Mouse (Mus musculus) cerebellum, postnatal 14 days (tissue): ENCODE measurements at regions not wholly inside any gene's neighbourhood (a gene's known extent, or its start where the extent isn't known, plus 50 kb on each side); places are given as distances from the start of the nearest gene placed in this dataset.
A peak's percentile ranks its signal among the peaks of the same experiment; 100 is the strongest.
"Not testable (repeated sequence)": the region's sequence is repeated elsewhere in the genome, so short reads cannot be mapped to it uniquely, and the experiment has no call there.

ENCODE experiments used
- DNase-seq, 2 experiments: peaks; one replicate each; pipeline ENCODE4 v3.0.0; 2021; ENCODE audit warnings: mixed read lengths in 2 of 2

DNA sequence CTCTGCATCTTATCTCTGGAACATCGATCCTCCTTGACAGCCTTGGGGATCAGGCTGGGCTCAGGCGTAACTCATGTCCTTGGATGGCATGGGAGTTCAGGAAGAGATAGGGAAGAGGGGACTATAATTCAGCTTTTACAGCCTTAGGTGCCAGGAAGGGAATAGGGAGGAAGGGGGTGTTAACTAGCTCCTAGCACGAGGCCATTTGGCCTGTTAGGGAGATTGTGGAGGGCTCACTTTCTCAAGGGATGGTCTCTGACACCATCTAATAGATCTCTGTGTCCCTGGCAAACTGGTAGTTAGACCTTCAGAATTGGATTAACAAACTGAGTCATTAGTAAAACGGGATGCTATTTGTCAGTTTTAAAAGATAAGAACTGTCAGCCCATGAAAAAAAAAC is 292.1 kb upstream of the Pkdcc start:
- not testable (repeated sequence) for DNase-seq

DNA sequence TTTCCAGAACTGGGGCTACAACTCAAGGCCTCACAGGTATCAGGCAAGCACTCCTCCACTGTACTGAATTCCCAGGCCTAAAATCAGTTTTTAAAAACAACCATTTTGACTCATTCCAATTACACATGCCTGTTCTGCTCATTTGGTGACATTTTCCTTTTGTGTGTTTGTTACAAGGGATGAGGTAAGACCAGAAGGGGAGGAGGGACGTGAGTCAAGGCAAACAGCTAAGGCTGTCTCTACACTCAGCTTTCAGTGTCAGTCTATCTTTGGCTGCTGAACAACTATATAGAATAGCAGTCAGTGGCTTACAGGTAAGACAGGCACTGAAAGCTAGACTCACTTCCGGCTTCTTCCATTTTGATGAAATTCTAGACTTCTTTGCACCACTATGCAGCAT is 289.3 kb upstream of the Pkdcc start:
- DNase-seq = no peak

DNA sequence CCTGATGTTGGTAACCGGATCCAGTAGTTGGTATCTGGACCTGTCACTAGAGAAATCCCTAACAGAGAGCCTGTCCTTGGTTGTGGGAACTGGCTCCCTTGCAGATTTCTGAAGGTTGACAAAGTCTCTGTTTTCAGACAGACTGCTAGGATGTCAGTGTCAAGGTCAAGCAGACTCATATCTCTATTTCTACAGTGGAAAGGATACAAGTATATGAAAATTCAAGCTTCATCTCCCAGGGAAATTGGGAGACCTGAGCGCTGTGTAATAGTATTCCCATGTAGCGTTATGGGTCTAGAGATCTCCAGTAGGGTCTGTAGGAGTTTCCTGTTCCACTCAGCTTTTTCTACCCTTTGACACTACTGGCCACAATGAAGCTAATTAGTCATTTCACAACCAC is 287.4 kb upstream of the Pkdcc start:
- no peak for DNase-seq

DNA sequence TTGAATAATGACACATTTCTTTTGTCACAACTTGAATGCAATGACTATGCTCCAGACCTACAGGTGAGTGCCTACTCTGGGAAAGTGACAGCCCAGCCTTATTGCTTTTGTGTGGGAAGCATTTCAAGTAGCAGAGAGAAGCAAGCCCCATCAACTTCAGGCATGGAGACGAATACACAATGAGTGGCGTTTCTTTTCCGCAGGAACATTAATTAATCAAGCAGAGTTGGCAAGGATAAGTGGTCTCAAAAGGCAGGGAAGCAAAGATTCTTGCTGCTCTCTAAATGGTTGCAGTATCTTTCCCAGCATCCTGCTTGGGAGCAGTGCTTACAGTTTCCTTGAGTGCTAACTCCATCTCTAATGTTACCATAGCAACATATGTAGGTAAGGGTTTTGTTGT is 285.6 kb upstream of the Pkdcc start:
- no peak for DNase-seq

DNA sequence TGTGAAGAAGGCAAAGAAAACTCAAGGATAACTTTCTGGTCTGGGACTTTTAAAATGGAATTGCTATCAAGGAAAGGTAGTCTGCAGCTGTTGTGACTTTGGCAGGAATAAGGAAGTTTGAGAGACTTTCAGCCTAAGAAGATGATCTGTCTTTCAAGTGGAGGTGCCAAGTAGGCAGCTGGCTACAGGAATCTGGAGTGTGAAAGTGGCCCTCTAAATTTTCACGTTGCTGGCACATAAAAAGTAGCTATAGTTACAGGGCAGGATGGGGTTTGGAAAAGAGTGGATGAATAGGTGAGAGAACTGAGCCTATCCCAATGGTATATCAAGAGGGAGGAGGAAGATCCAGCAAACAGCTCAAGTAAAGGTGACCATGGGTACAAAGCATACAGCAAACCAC is 284.4 kb upstream of the Pkdcc start:
- no peak for DNase-seq

DNA sequence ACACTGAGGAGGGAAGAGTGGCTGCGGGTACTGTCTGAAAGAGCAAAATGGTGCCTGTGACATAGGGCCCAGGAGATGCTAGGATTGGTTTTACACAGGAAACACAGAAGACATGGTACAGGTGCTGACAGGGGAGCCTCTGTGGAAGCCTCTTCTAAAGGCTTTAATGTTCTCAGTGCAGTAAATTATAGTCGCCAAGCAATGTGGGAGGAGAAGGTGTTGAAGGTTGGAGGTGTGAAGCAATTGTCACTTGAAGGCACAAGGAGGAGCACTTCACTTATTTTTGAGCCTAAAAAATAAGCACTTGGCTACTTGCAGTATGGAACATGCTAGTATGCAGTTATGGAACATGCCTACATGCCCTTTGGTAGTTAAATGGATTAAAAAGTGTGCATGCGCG is 283.6 kb upstream of the Pkdcc start:
- DNase-seq = no peak

DNA sequence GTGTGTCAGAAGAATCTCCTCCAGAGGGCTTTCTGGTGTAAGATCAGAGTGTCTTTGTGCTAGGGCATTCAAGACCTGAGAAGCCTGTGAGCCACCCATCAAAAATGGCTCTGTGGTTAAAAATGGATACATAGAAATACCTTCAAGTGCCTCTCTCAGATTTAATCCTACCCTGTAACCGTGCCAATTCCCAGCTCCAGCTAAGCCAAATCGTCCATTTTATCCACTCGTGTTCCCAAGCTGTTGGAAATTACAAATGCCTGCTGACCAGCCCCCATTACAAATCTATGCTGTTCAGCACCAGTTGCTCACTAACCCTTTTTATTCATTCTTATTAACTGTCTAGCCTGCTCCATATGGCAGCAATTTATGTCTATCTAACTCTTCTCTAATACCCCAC is 278.3 kb upstream of the Pkdcc start:
- peak; percentile 7 to 30 for DNase-seq

DNA sequence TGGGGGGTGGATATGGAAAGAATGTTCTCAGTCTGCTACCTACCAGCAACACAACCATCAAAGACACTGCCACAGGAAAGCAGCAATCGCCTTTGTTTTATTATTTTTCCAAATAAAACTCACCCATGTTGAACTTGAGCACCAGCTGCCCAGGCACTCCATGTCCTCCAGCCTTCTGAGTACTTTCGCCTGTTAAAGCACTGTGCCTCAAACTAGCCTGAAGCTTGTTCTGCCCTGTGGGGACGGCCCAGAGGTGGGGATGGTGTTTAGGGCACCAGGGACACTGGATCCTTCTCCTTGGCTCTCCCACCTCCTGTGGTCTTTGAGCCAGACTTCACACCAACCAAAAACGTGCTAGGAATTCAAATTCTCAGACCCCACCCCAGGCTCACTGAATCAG is 269.0 kb upstream of the Pkdcc start:
- DNase-seq = no peak

DNA sequence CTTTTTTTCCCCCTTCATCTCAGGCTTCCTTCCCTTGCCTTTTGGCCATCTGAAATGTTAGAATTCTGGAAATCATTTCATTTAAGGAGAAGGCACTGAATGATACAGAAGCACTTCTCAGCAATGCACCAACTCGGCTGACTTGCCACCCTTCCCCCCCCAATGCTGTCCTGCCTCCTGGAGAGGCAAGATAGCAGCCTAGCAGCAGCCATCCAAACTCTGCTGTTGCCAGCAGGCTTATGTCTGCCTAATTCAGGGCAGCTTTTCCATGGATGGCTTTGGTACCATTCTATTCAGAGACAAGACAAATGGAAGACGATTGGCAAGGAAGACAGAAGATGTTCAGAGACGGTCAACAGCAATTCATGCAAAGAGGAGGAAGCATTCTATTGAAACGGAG is 265.3 kb upstream of the Pkdcc start:
- DNase-seq = no peak

DNA sequence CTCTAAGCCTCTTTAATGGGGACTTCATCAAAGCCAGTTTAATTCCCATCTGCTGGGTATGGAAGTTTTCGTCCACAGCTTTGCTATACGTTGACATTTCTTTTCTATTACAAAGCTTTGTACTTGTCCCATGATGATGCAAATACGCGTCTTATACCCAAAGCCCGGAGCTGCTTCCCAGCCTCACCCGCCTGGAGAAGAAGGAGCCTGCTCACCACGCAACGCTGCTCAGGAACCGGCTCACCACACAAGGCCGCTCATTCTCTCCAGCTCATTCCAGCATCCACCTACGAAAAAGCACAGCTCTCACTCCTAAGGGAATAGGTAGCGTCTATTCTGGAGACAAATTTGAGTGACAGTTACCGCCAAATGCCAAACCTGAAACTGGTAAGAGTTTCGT is 264.8 kb upstream of the Pkdcc start:
- no peak for DNase-seq

DNA sequence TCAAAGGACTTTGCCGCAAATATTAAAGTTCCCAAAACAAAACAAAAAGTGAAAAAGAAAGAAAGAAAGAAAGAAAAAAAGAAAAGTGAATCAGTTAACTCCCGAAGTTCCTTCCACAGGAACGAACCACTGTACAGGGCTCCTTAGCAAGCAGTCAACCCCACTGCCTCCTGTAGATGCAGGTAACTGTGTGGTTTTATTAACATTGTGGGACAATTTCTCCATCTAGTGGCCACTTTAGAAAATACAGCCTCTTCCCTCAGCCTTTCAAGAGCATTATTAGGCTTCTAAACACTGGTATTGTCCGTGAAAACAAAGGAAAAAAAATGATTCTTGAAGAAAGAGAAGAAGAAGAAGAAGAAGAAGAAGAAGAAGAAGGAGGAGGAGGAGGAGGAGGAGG is 257.7 kb upstream of the Pkdcc start:
- DNase-seq = peak; percentile 63 to 68

DNA sequence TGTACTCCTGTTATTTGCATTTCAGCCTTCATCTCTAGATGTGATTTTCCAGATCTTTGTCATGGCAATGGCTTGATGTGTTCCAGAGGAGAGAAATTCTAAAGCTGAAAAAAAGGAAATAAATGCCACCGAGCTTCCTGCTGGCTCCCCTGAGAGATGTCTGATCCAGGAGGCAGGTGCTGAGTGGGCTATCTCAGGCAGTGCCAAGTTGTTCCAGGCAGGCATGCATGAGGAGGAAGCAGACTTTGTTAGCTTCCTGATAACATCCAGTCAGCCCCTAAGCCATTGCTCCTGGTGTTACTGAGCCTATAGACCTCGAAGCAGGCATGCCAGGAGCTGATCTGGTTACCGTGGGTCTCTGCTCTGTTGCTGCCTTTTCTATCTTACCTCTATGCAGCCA is 251.7 kb upstream of the Pkdcc start:
- DNase-seq = no peak

DNA sequence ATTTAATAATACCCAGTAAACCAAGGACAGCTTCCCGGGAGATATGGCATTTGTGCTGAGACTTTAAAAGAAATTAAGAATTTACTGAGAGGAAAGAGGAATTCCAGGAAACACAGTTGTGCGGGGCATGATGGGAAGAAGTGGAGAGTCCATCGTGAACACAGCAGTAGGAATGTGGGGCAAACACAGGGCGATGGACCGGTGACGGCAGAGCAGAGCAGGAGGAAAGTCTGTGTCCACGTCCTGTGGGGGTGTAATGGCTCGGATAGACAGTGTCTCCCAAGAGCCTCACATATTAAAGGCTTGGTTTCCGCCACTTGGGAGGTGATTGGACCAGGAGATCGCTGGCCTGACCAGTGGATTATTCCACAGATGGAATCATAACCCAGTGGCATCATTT is 215.4 kb upstream of the Pkdcc start:
- no peak for DNase-seq

DNA sequence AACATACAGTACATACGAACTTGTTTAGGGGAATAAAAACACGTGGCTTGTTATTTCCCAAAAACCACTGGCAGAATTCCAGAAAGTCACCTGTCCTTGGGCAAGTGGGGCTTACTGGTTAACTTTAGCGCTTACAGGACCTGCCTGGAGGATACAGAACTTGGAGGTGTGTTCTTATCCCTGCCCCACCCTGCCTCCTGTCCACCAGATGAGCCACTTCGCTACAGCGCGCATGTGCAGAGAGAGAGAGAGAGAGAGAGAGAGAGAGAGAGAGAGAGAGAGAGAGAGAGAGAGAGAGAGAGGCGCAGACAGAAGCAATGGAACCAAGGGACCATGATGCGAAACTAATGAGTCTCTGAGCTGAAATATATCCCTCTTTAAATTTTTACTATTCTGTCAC is 214.7 kb upstream of the Pkdcc start:
- DNase-seq = no peak

DNA sequence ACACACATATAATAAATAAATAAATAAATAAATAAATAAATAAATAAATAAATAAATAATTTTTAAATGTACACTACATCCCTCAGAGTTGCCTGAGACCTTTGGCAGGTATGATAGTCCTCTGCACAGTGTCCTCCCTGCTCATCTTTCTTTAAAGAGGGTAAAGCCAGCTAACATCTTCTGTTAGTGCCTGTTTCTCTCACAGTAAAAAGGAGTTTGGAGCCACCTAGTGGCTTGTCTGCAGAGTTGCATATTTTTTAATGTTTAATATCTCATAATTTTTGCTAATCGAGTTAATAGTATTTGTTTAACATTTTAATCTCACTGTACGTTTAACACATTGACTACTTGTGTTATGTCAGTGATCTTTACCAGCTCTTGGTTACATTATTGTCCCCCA is 213.5 kb upstream of the Pkdcc start:
- peak in 1 of 2 experiments; percentile 45 for DNase-seq

DNA sequence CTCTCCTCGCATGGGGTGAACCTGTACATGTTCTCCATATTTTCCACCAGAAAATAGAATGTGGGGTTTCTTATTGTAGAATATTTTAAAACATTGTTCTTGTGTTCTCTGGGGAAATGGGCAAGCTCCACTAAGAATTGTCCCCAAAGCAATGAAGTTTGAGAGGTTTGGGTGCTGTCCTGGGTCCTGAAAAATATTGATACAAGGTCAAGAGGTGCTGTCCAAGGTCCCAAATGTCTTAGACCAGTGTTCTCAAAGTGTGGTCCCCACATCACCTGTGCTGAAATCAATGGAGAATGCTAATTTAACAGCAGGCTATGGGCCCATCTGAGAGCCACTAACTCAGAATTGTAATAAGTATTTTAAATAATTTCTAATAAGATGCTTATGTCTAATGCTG is 204.2 kb upstream of the Pkdcc start:
- no peak for DNase-seq

DNA sequence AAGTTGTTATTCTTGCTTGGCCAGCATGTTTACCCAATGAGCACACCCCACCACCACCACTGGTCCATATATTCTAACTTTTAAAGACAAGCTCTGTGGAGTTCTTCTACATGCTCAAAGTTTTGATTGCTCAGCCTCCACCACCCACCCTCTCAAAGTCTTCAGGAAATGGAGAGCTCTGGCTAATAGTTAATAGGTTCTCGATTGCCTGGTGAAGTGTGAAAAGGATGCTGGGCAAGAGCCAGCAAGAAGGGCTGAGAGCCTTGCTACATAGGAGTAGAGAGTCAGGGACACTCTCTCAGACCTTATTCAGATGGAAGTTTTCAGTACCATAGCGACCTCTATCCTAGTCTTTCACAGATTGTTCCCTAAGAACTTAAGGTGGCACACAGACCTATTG is 199.4 kb upstream of the Pkdcc start:
- no peak for DNase-seq

DNA sequence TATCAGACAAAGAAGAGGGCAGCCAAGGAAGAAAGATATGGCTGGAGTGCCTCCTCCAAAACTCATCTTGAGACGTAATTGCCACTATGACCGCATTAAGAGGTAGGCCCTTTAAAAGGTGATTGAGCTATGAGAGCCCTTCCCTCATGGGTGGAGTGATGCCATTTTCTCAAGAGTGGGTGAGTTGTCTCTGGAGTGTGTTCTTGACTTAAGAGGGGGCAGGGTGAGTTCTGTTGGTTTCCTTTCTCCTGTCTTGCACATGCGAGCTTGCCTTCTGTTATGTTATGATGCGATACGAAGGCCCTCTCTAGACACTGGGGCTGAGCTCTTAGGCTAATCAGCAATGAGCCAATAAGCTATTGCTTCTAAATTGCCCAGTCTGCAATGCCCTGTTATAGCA is 198.2 kb upstream of the Pkdcc start:
- DNase-seq = no peak

DNA sequence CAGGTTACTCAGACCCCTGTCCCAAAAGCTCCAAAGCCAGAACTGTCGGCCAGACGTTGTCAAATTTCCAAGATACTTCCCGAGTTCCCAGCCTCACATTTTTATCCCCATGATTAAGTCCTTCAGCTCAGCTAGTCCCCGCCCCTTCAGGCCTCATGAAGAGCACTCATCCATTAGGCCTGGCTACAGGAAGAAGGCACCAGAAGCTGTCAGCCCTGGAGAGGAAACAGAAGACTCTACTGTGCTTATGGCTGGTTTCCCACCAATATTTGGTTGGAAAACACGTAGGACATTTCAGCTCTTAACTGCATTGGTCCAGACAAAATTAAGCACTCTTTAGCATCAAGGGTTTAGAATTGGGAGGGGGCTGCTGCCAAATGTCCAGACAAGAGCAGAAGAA is 195.8 kb upstream of the Pkdcc start:
- DNase-seq = peak in 1 of 2 experiments; percentile 10

DNA sequence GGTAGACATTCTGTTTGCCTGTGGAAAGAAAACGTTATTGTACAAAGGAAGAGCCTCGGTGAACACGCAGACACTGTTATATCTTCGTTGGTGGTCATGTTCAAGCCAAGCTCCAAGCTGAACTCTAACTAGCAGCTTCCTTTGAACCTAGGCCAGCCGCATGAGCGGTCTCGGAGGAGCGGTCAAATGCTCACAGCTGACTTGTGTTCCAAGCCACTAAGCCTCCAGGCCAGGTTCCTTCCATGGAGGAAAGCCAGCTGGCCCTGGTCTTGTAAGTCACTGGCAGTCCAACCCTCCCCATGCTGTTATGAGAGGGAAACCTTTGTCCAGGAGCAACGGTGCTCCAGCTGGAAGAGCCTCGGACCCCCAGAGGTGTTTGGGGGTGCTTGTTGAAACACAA is 194.5 kb upstream of the Pkdcc start:
- DNase-seq = peak; percentile 95 to 96

DNA sequence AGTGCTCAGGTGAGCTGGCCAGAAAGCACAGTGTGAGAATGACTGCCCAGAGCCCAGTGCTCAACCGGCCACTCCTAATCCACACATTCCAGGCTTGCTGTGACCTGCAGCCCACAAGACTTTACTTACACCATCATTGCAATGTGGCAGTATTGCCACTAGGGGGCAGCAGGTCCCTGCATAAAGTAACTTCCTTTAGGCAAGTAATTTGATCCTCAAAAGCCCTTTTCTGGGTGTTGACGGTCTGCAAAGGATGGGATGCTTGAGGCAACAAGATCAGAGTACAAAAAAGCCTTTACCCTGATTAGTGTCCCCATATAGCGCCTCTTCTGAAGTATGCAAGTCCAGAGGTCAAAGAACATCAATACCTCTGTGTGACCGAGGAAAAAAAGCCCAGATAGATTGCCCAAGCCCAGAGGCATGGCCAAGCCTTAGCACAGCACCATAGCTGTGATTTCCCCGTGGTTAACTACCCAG is 189.7 kb upstream of the Pkdcc start:
- DNase-seq = peak; percentile 89 to 90

DNA sequence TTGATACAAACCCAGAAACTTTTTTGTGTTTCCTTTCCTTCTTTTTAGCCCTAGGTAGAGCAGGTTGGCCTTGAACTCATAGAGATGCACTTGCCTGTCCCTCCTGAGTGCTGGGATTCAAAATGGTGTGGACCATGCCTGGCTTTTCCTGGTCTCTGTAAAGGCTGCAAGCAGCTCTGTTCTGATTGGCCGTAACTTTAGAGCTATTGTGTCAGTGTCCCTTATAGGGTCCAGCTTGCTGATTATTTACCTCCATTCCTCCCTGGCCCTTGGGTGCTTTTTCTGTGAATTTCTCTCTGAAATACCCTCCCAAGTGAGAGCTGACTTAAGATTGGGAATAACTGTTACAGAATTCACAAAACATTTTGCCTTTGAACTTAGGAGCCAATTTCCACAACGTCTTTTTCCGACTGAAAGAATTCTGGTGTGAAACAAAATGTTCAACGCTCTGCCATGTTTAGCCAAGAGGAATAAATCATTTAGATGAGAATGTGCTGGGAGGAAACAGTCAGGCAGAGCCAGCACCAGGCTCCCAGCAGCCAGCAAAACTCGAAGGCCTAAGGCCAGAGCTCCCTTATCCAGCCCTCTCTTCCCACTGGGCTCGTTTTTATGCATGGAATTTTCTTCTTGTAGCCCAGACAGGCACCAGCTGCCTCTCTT is 180.0 kb upstream of the Pkdcc start:
- no peak for DNase-seq

DNA sequence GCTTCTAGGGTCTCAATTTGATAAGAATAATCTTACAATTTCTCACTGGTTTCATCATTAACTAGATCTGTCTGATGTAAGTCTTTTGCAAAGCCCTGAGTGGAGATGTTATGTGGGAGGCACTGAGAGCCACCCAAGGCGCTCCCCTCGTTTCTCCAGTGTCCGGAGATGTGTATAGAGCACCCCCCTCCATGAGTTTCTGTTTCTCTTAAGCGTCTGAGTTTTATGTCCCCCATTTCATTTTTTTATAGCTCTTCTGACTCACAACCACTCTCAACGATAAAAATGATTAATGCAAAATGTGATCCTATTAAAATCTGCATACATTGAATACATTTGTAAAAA is 179.5 kb upstream of the Pkdcc start:
- no peak for DNase-seq

DNA sequence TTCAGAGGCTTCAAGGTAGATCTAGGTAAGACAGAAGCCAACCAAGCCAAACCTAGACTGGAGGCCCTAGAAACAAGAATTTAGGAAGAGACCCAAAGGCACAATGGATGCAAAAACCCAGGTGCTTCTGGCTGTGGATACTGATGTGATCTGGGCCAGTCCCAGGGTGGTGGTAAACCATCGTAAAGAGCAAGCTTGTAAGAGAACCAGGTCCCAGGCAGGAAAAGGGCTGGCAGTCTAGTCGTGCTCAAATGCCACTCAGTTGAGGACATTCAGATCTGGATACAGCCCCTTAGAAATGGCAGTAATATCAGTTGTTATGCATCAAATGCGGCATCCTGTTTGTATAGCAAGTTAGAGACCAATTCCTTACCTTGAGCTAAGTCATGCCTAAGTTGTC is 175.5 kb upstream of the Pkdcc start:
- DNase-seq = no peak

DNA sequence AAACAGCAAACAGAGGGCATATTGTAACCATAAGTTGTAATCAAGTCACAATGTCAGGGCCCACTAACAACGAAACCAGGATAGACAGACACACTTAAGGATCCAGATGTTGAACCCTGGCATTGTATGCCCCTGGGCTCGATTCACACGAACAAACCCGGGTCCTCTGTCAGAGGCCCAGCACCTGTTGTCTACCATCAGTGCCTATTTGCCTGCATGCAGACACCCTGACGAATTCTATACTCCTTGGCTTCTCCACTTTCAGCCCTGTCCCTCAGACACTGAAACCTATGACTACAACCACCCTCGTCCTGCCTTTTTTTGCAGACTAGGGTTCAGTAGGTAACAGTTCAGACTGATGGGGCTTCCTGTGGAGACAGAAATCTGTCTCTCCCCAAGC is 170.6 kb upstream of the Pkdcc start:
- no peak for DNase-seq
